10 mouse cellular contexts compared by ENCODE assay signal in the genomic region with DNA sequence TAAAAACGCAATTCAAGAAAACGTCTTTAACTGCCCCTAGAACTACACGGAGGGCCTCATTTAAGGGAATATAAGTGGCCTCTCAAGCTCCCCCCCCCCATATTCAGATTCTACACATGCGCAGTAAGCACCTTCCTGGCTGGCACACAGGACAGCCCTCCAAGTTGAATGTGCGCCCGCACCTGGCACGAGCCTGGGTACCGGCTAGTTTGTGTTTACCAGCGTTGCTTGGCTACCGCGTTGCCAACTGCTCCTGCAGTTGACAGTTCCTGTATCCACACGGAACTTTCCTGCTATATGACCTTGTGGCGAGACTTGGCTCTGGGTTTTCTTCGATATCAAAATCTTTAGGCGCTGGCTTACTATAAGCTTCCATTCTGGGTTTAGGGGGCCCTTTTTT. TPM values are rescaled to one million over a fixed set of nuclear protein-coding genes. Genes with fewer than 3 reads are reported as not detected.
DNase-seq lines count a peak whose midpoint lies in the region.
"Had no signal": no experiment of that assay in that cellular context is flagged by ENCODE, and none has a peak within 500 bp of the region (broad histone marks: within the 10 kb centered on the region; RNA-seq: fewer than 3 reads in every experiment).

No protein-coding gene starts in this region.

- DNase-seq in layer of hippocampus, adult 11-12 months (ENCODE audit: low spot score), result peak; percentile 29
- no peak for DNase-seq in layer of hippocampus, adult 9-10 months (ENCODE audit: low spot score)
- peak; percentile 14 for DNase-seq in cerebellum, adult 9-10 months
- peak; percentile 60 for DNase-seq in gastrocnemius, postnatal 14 days
- peak; percentile 66 to 80 for DNase-seq in layer of hippocampus, postnatal 14 days (ENCODE audit: low spot score in 2 of 2)
- no peak for DNase-seq in B cell, adult 2 months
- DNase-seq in thymus, postnatal 36 days, result no peak
- DNase-seq: kidney, adult 8-10 months; retina, postnatal 1 day had no signal

- intact Hi-C loops in gastrocnemius, postnatal 14 days (cut with DNase I; ENCODE audit: low total_unique reads), result no loop called here

RNA-seq across cellular contexts. Expression of a gene that starts 13.9 kb away (rescaled TPM):
- not detected for total RNA-seq in gastrocnemius, postnatal 14 days (2021)
- not detected for total RNA-seq in layer of hippocampus, postnatal 14 days (2021)
- total RNA-seq: common myeloid progenitor, adult 5-6 weeks had no signal

Comparison
In these comparisons a context has a peak if more than half of its experiments do, and no peak if none do; other contexts are left out.
1. DNase-seq: peak in layer of hippocampus, adult 11-12 months (single experiment), cerebellum, adult 9-10 months (single experiment), gastrocnemius, postnatal 14 days (single experiment) and layer of hippocampus, postnatal 14 days (2 of 2); none in layer of hippocampus, adult 9-10 months (single experiment), B cell, adult 2 months (0 of 2) and thymus, postnatal 36 days (0 of 2).